Mouse (Mus musculus): ENCODE data around the gene Mrpl27.

GRCm38 (mm10) chr11:94682427-94682826 is 28.9 kb downstream of the Mrpl27 start:
- TF ChIP-seq GATA1 (IDR thresholded peaks at IDR 0.05; ENCODE audit: low read length): no peak
- no peak for TF ChIP-seq TAL1 (IDR thresholded peaks at IDR 0.05; ENCODE audit: low read length)

Data from erythroblast, embryonic 14.5 days (primary cell).